Mouse (Mus musculus): ENCODE measurements around the gene Acbd4. TPM values are rescaled to one million over a fixed set of nuclear protein-coding genes. Genes with fewer than 3 reads are reported as not detected.

The Acbd4 gene
- polyA plus RNA-seq (2016; fragmentation: Nextera tagmentation; extraction: Ambion mirVana): 7.5 and 8.4 TPM in 2 replicates

DNA sequence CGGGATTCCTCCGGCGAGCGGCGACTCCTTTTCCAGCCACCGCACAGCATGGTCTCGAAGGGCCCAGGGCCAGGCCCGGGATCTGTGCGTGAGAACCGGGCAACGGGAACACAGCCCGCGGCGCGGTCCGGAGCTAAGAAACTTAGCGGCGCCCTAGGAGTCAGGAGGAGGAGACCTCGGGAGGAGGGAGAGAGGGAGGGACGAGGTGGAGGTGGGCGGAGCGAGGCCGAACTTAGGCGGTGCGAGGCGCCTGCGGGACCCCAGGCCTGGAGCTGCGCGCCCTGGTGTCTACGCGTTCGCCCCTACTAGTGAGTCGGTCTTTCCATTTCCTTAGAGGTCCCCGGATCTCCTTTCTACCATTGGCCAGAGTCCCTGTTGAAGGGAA, at the start of gene Acbd4, which contains the start of gene Plcd3:
Gene Acbd4, plus strand, starts transcription at position 202 of the 385 bp plus-strand sequence.
Gene Plcd3, minus strand, starts transcription at position 178 of the 385 bp plus-strand sequence.
- H3K4me2 ChIP-seq (replicated peaks): peak within 1 kb of the TSS; percentile 82
- H3K27me3 ChIP-seq: peaks cover 77% of the 10 kb centered on the region
- peaks cover 32% of the 10 kb centered on the region for H3K4me1 ChIP-seq
- H3K36me3 ChIP-seq: no peaks in the 10 kb centered on the region
- ATAC-seq (ENCODE audit: low FRiP score, low read depth): peak; percentile 44; the same call in 1 of the 2 replicates
- WGBS: 0% methylated on average over 33 of the region's 34 CpGs
- peak within 1 kb of the TSS; percentile 54 for H3K9ac ChIP-seq (replicated peaks)
- H3K4me3 ChIP-seq: peak within 1 kb of the TSS; percentile 46
- H3K9me3 ChIP-seq: no peaks in the 10 kb centered on the region
- no peak within 1 kb of the TSS for H3K27ac ChIP-seq (replicated peaks)

DNA sequence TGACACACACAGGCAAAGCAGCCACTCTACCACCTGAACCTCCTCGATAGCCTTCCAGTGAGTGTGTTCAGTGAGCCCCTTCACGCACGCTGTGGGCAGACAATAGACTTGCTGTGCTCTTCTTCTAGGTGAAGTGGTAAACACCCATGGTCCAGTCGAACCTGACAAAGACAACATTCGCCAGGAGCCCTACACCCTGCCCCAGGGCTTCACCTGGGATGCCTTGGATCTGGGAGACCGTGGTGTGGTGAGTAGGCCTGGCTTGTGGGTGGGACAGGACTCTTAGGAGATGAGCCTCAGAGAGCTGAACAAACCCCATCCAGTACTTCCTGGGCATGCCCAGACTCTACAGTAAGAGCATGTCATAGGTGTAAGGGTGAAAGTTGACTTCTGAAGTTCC, 49.4 kb upstream of the Acbd4 start:
- H3K9ac ChIP-seq (replicated peaks): no peak overlapping the region
- H3K9me3 ChIP-seq: no peaks in the 10 kb centered on the region
- no peaks in the 10 kb centered on the region for H3K27me3 ChIP-seq
- H3K4me1 ChIP-seq: no peaks in the 10 kb centered on the region
- H3K27ac ChIP-seq (replicated peaks): no peak overlapping the region
- no peak for ATAC-seq (ENCODE audit: low FRiP score, low read depth)
- WGBS: 92% methylated on average over 6 of the region's 6 CpGs
- peaks cover 69% of the 10 kb centered on the region for H3K36me3 ChIP-seq
- H3K4me3 ChIP-seq: no peak overlapping the region
- no peak overlapping the region for H3K4me2 ChIP-seq (replicated peaks)

- Histone ChIP-seq H3K9ac (replicated peaks) (no peak overlapping the region), H3K4me3 (no peak overlapping the region), H3K9me3 (no peaks in the 10 kb centered on the region), H3K36me3 (peaks cover 76% of the 10 kb centered on the region), H3K27me3 (no peaks in the 10 kb centered on the region), H3K4me2 (replicated peaks) (no peak overlapping the region), H3K27ac (replicated peaks) (no peak overlapping the region), H3K4me1 (no peaks in the 10 kb centered on the region)
- WGBS: 93% methylated on average over 18 of the region's 18 CpGs
- no peak for ATAC-seq (ENCODE audit: low FRiP score, low read depth)
These were observed 48.0 kb upstream of the Acbd4 start for GRCm38 (mm10) chr11:103053191-103054076.

GRCm38 (mm10) chr11:103054798-103055197, 46.7 kb upstream of the Acbd4 start:
- Histone ChIP-seq H3K9me3 (no peaks in the 10 kb centered on the region), H3K4me3 (no peak overlapping the region), H3K27me3 (no peaks in the 10 kb centered on the region), H3K36me3 (peaks cover 85% of the 10 kb centered on the region), H3K4me2 (replicated peaks) (no peak overlapping the region), H3K9ac (replicated peaks) (no peak overlapping the region), H3K4me1 (no peaks in the 10 kb centered on the region), H3K27ac (replicated peaks) (no peak overlapping the region)
- 47% methylated on average over 6 of the region's 6 CpGs for WGBS
- no peak for ATAC-seq (ENCODE audit: low FRiP score, low read depth)

- no peak overlapping the region for H3K27ac ChIP-seq (replicated peaks)
- H3K27me3 ChIP-seq: no peaks in the 10 kb centered on the region
- no peak for ATAC-seq (ENCODE audit: low FRiP score, low read depth)
- H3K9me3 ChIP-seq: no peaks in the 10 kb centered on the region
- H3K9ac ChIP-seq (replicated peaks): no peak overlapping the region
- WGBS: 98% methylated on average over 7 of the region's 7 CpGs
- H3K4me3 ChIP-seq: no peak overlapping the region
- H3K36me3 ChIP-seq: peaks cover 87% of the 10 kb centered on the region
- no peak overlapping the region for H3K4me2 ChIP-seq (replicated peaks)
- H3K4me1 ChIP-seq: no peaks in the 10 kb centered on the region
These were observed 44.8 kb upstream of the Acbd4 start for GRCm38 (mm10) chr11:103056636-103057035.

DNA sequence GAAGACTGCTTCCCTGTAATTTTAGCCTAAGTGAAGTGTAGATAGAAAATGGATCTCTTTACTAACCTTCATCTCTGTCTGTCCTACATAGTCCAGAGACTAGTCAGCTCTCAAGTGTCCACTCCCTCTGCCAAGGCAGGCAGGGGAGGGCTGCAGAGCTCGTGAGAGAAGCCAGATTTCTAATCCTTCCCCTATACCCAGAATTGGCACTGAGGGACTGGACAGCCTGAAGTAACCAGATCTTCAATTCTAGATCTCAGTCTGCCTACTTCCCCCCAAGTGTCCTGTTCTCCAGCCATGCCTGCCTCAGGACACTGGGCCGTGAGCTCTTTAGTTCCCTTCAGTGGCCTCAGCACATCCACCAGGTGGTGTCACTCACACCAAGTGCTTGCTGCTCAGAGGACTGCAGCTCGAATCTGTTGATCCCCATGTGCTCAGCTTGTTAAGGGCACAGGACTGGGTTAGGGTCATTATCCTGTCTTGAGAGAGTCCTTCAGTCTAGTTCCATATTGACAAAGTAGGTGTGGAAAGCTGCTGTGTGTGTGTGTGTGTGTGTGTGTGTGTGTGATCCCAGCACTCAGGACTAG, 42.9 kb upstream of the Acbd4 start:
- H3K4me3 ChIP-seq: no peak overlapping the region
- no peaks in the 10 kb centered on the region for H3K9me3 ChIP-seq
- ATAC-seq (ENCODE audit: low FRiP score, low read depth): no peak
- no peak overlapping the region for H3K4me2 ChIP-seq (replicated peaks)
- no peaks in the 10 kb centered on the region for H3K4me1 ChIP-seq
- H3K27me3 ChIP-seq: no peaks in the 10 kb centered on the region
- peaks cover 85% of the 10 kb centered on the region for H3K36me3 ChIP-seq
- no peak overlapping the region for H3K27ac ChIP-seq (replicated peaks)
- H3K9ac ChIP-seq (replicated peaks): no peak overlapping the region
- WGBS: 72% methylated on average over 3 of the region's 3 CpGs

GRCm38 (mm10) chr11:103066191-103067050, 35.1 kb upstream of the Acbd4 start:
- no peak overlapping the region for H3K9ac ChIP-seq (replicated peaks)
- no peaks in the 10 kb centered on the region for H3K4me1 ChIP-seq
- H3K4me3 ChIP-seq: no peak overlapping the region
- ATAC-seq (ENCODE audit: low FRiP score, low read depth): no peak
- 96% methylated on average over 14 of the region's 14 CpGs for WGBS
- no peak overlapping the region for H3K27ac ChIP-seq (replicated peaks)
- H3K4me2 ChIP-seq (replicated peaks): no peak overlapping the region
- no peaks in the 10 kb centered on the region for H3K27me3 ChIP-seq
- no peaks in the 10 kb centered on the region for H3K9me3 ChIP-seq
- peaks cover 90% of the 10 kb centered on the region for H3K36me3 ChIP-seq

GRCm38 (mm10) chr11:103067051-103067361, 34.5 kb upstream of the Acbd4 start:
- WGBS: 93% methylated on average over 6 of the region's 6 CpGs
- H3K9ac ChIP-seq (replicated peaks): no peak overlapping the region
- ATAC-seq (ENCODE audit: low FRiP score, low read depth): no peak
- no peak overlapping the region for H3K27ac ChIP-seq (replicated peaks)
- no peaks in the 10 kb centered on the region for H3K9me3 ChIP-seq
- H3K4me1 ChIP-seq: no peaks in the 10 kb centered on the region
- H3K4me2 ChIP-seq (replicated peaks): no peak overlapping the region
- no peak overlapping the region for H3K4me3 ChIP-seq
- H3K27me3 ChIP-seq: no peaks in the 10 kb centered on the region
- peaks cover 84% of the 10 kb centered on the region for H3K36me3 ChIP-seq

GRCm38 (mm10) chr11:103067457-103068001, 34.0 kb upstream of the Acbd4 start:
- no peak overlapping the region for H3K27ac ChIP-seq (replicated peaks)
- peaks cover 80% of the 10 kb centered on the region for H3K36me3 ChIP-seq
- H3K4me2 ChIP-seq (replicated peaks): no peak overlapping the region
- ATAC-seq (ENCODE audit: low FRiP score, low read depth): no peak
- H3K27me3 ChIP-seq: no peaks in the 10 kb centered on the region
- no peak overlapping the region for H3K9ac ChIP-seq (replicated peaks)
- no peak overlapping the region for H3K4me3 ChIP-seq
- WGBS: 86% methylated on average over 8 of the region's 8 CpGs
- no peaks in the 10 kb centered on the region for H3K4me1 ChIP-seq
- no peaks in the 10 kb centered on the region for H3K9me3 ChIP-seq

DNA sequence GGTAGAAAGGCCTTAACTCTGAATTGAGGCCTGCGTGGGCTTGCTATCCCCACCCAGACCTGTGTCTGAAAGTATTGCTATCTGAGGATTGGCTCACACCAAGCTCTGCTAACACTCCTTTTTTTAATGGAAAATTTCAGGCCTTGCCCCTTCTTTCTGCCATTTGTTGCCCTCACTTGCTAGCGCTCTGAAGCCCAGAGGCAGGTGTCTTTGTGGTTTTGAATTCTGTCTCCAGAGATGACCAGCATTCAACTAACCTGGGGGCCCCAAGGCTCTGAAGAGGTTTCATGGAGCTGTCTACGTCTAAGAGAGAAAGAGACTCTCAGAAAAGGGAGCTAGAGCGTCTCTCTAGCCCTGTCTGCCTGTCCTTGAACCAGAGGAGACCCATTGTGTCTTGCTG, 33.2 kb upstream of the Acbd4 start:
- 98% methylated on average over 4 of the region's 4 CpGs for WGBS
- no peak overlapping the region for H3K4me2 ChIP-seq (replicated peaks)
- H3K27me3 ChIP-seq: no peaks in the 10 kb centered on the region
- no peaks in the 10 kb centered on the region for H3K4me1 ChIP-seq
- H3K9me3 ChIP-seq: no peaks in the 10 kb centered on the region
- H3K9ac ChIP-seq (replicated peaks): no peak overlapping the region
- no peak overlapping the region for H3K27ac ChIP-seq (replicated peaks)
- ATAC-seq (ENCODE audit: low FRiP score, low read depth): no peak
- H3K36me3 ChIP-seq: peaks cover 74% of the 10 kb centered on the region
- H3K4me3 ChIP-seq: no peak overlapping the region

GRCm38 (mm10) chr11:103068884-103069283, 32.6 kb upstream of the Acbd4 start:
- H3K36me3 ChIP-seq: peaks cover 68% of the 10 kb centered on the region
- H3K27ac ChIP-seq (replicated peaks): no peak overlapping the region

More at GRCm38 (mm10) chr11:103068884-103069283, 32.6 kb upstream of the Acbd4 start:
- H3K9me3 ChIP-seq: no peaks in the 10 kb centered on the region
- no peaks in the 10 kb centered on the region for H3K27me3 ChIP-seq
- no peak for ATAC-seq (ENCODE audit: low FRiP score, low read depth)
- no peak overlapping the region for H3K4me3 ChIP-seq
- H3K4me2 ChIP-seq (replicated peaks): no peak overlapping the region
- no peak overlapping the region for H3K9ac ChIP-seq (replicated peaks)
- 93% methylated on average over 11 of the region's 11 CpGs for WGBS
- H3K4me1 ChIP-seq: no peaks in the 10 kb centered on the region
